Mouse (Mus musculus) ES-Bruce4 (cell line): Measurements from ENCODE around the gene Cd44.

Source experiments
- CTCF ChIP-seq: IDR thresholded peaks from one replicate; pipeline ENCODE4 v1.8.1; 2011; ENCODE audit warnings: low read depth, low read length
- EP300 ChIP-seq: IDR thresholded peaks from 2 replicates; pipeline ENCODE4 v1.6.1; 2011; ENCODE audit warnings: low read depth, low read length; ENCODE audit not compliant: insufficient read depth
- POLR2A ChIP-seq: IDR thresholded peaks from one replicate; pipeline ENCODE4 v1.8.1; 2011; ENCODE audit warnings: low read length; ENCODE audit not compliant: insufficient read depth

DNA sequence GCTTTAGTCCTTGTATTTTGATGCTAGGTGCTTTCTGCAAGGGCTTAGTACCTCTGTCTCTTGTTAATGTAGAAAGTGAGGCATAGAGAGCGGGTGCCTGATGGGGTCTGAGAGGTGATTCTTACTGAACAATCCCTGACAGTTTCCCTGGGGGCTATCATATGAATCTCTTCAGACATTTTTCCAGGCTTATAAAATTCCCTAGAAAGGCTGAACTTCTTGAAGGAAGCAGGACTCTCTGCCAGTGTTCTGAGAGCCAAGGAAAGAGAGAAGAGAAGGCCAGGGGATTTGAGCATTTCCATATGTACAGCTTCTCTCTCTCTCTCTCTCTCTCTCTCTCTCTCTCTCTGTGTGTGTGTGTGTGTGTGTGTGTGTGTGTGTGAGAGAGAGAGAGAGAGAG, 92.0 kb downstream of the Cd44 start:
- TF ChIP-seq CTCF (no peak), POLR2A (no peak), EP300 (no peak)
